Mouse (Mus musculus) forebrain, postnatal 0 days (tissue): ENCODE results near the gene Tnf. TPM values are rescaled to one million over a fixed set of nuclear protein-coding genes. Genes with fewer than 3 reads are reported as not detected.
A peak's percentile ranks its signal among the peaks of the same experiment; 100 is the strongest.

Experiments
- ATAC-seq: fragments of 200-750 bp; cut with Nextera tagmentation; 2 replicates; pipeline ENCODE4 v1.8.0; 2017; ENCODE audit warnings: mild to moderate bottlenecking, moderate library complexity
- DNase-seq: peaks from one replicate; pipeline ENCODE4 v3.0.0-alpha.2; 2015
- H3K27ac ChIP-seq: fragments of 300-500 bp; sonication (generic); 2 replicates; pipeline ENCODE4 v1.5.1; 2014; ENCODE audit warnings: low read depth, mild to moderate bottlenecking, antibody characterized with exemption, low read length, moderate library complexity, mixed read lengths
- H3K27me3 ChIP-seq: fragments of 300-500 bp; sonication (generic); 2 replicates; pipeline ENCODE4 v1.6.1; 2014; ENCODE audit warnings: mild to moderate bottlenecking, low read length, mixed read lengths; ENCODE audit not compliant: insufficient read depth
- H3K36me3 ChIP-seq: fragments of 300-500 bp; sonication (generic); 2 replicates; pipeline ENCODE4 v1.6.1; 2014; ENCODE audit warnings: mild to moderate bottlenecking, moderate library complexity; ENCODE audit not compliant: insufficient read depth
- H3K4me1 ChIP-seq: fragments of 300-500 bp; sonication (generic); 2 replicates; pipeline ENCODE4 v1.6.1; 2014; ENCODE audit warnings: antibody characterized with exemption; ENCODE audit not compliant: insufficient read depth
- H3K4me2 ChIP-seq: fragments of 300-500 bp; sonication (generic); 2 replicates; pipeline ENCODE4 v1.6.1; 2014; ENCODE audit warnings: low read depth, mild to moderate bottlenecking, moderate library complexity
- H3K4me3 ChIP-seq: fragments of 300-500 bp; sonication (generic); 2 replicates; pipeline ENCODE4 v1.5.1; 2014; ENCODE audit warnings: low read depth, low read length, mixed read lengths
- H3K9ac ChIP-seq: fragments of 300-500 bp; sonication (generic); 2 replicates; pipeline ENCODE4 v1.6.1; 2014; ENCODE audit warnings: mild to moderate bottlenecking
- H3K9me3 ChIP-seq: fragments of 300-500 bp; sonication (generic); 2 replicates; pipeline ENCODE4 v1.6.1; 2016; ENCODE audit warnings: low read length
- CTCF ChIP-seq: sonication (generic); IDR thresholded peaks from 2 replicates; pipeline ENCODE4 v1.5.1; 2016; ENCODE audit warnings: antibody characterized with exemption, control low read depth, low read depth
- WGBS: fragments of 180-500 bp; shearing (Covaris S2); extraction: QIAGEN DNeasy Blood & Tissue Kit; methylation state at CpG from one replicate; pipeline ENCODE4 v1.1.7; 2014; 5-methylcytosine and 5-hydroxymethylcytosine counted together
- polyA plus RNA-seq: library from polyadenylated mRNA; unstranded; fragments of >200 nt; fragmentation: Nextera tagmentation; extraction: Ambion mirVana; gene quantifications from 2 replicates; pipeline ENCODE4 v1.2.1, GENCODE M21; 2015
- total RNA-seq: library from RNA; depleted of rRNA; stranded (reverse); fragments of >200 nt; gene quantifications from 2 replicates; pipeline ENCODE4 v1.2.3, GENCODE M21; 2014

The Tnf gene
- total and polyA plus RNA-seq, 2 experiments from 2014 or later: 0.71 TPM; not detected in 1

GRCm38 (mm10) chr17:35165451-35166155, 36.2 kb downstream of the Tnf start:
- WGBS: 20% methylated on average over 12 of the region's 12 CpGs
- Histone ChIP-seq H3K27me3 (no peaks in the 10 kb centered on the region), H3K9me3 (no peaks in the 10 kb centered on the region), H3K4me2 (peak overlapping the region; percentile 53), H3K4me1 (peaks cover 17% of the 10 kb centered on the region), H3K9ac (peak overlapping the region; percentile 46), H3K27ac (peak overlapping the region; percentile 93), H3K4me3 (peak overlapping the region; percentile 94), H3K36me3 (peaks cover 21% of the 10 kb centered on the region)
- peak; percentile 86 for ATAC-seq
- no peak for TF ChIP-seq CTCF
- DNase-seq: no peak

GRCm38 (mm10) chr17:35164568-35165450, 37.0 kb downstream of the Tnf start, which contains the start of gene Prrc2a:
Gene Prrc2a (minus strand): TSS chr17:35164897.
- WGBS: 1% methylated on average over 76 of the region's 89 CpGs

GRCm38 (mm10) chr17:35164218-35164567, 37.6 kb downstream of the Tnf start:
- Histone ChIP-seq H3K27ac (peak overlapping the region; percentile 98), H3K36me3 (peaks cover 35% of the 10 kb centered on the region), H3K4me3 (peak overlapping the region; percentile 94), H3K4me1 (peaks cover 17% of the 10 kb centered on the region), H3K27me3 (no peaks in the 10 kb centered on the region), H3K4me2 (peak overlapping the region; percentile 66), H3K9ac (peak overlapping the region; percentile 100), H3K9me3 (no peaks in the 10 kb centered on the region)
- no peak for TF ChIP-seq CTCF
- DNase-seq (no peak), ATAC-seq (no peak)
- WGBS: 0% methylated on average over 13 of the region's 28 CpGs

More at GRCm38 (mm10) chr17:35164568-35165450, 37.0 kb downstream of the Tnf start, which contains the start of gene Prrc2a:
- peak within 1 kb of the TSS; percentile 100 for H3K9ac ChIP-seq
- no peak for TF ChIP-seq CTCF
- ATAC-seq (peak; percentile 93), DNase-seq (peak; percentile 100)
- no peaks in the 10 kb centered on the region for H3K27me3 ChIP-seq
- H3K27ac ChIP-seq: peak within 1 kb of the TSS; percentile 98
- peaks cover 17% of the 10 kb centered on the region for H3K4me1 ChIP-seq
- peaks cover 29% of the 10 kb centered on the region for H3K36me3 ChIP-seq
- H3K4me2 ChIP-seq: peak within 1 kb of the TSS; percentile 66
- H3K4me3 ChIP-seq: peak within 1 kb of the TSS; percentile 94
- H3K9me3 ChIP-seq: no peaks in the 10 kb centered on the region

- ATAC-seq: no peak
- Histone ChIP-seq H3K27ac (peak overlapping the region; percentile 98), H3K9ac (peak overlapping the region; percentile 100), H3K4me1 (peaks cover 17% of the 10 kb centered on the region), H3K4me3 (peak overlapping the region; percentile 94), H3K9me3 (no peaks in the 10 kb centered on the region), H3K27me3 (no peaks in the 10 kb centered on the region), H3K36me3 (peaks cover 42% of the 10 kb centered on the region), H3K4me2 (peak overlapping the region; percentile 66)
- WGBS: 7% methylated on average over 8 of the region's 8 CpGs
- no peak for TF ChIP-seq CTCF
- no peak for DNase-seq
Observed at GRCm38 (mm10) chr17:35163326-35164081, 38.3 kb downstream of the Tnf start.

- Histone ChIP-seq H3K27me3 (no peaks in the 10 kb centered on the region), H3K9me3 (no peaks in the 10 kb centered on the region), H3K36me3 (peaks cover 50% of the 10 kb centered on the region), H3K4me2 (peak overlapping the region; percentile 66), H3K9ac (peak overlapping the region; percentile 100), H3K4me1 (peaks cover 17% of the 10 kb centered on the region), H3K4me3 (peak overlapping the region; percentile 94), H3K27ac (peak overlapping the region; percentile 29; the same call in 1 of the 2 replicates)
- TF ChIP-seq CTCF: no peak
- ATAC-seq (no peak), DNase-seq (no peak)
- 22% methylated on average over 12 of the region's 12 CpGs for WGBS
Observed at GRCm38 (mm10) chr17:35162730-35163129, 39.1 kb downstream of the Tnf start.

GRCm38 (mm10) chr17:35162121-35162520, 39.7 kb downstream of the Tnf start:
- Histone ChIP-seq H3K4me1 (peaks cover 17% of the 10 kb centered on the region), H3K27ac (no peak overlapping the region), H3K4me2 (peak overlapping the region; percentile 66), H3K36me3 (peaks cover 56% of the 10 kb centered on the region), H3K9ac (peak overlapping the region; percentile 100), H3K4me3 (peak overlapping the region; percentile 94; the same call in 1 of the 2 replicates), H3K9me3 (no peaks in the 10 kb centered on the region), H3K27me3 (no peaks in the 10 kb centered on the region)
- WGBS: 68% methylated on average over 14 of the region's 14 CpGs
- no peak for TF ChIP-seq CTCF
- ATAC-seq: no peak
- DNase-seq: no peak
